Mouse (Mus musculus) intestine, embryonic 16.5 days (tissue): ENCODE data around the gene Plxna1. TPM values are rescaled to one million over a fixed set of nuclear protein-coding genes. Genes with fewer than 3 reads are reported as not detected.
A peak's percentile ranks its signal among the peaks of the same experiment; 100 is the strongest.

ENCODE experiments used
- ATAC-seq: fragments of 200-750 bp; cut with Nextera tagmentation; 2 replicates; pipeline ENCODE4 v1.8.0; 2017; ENCODE audit warnings: moderate TSS enrichment, moderate library complexity
- H3K27ac ChIP-seq: fragments of 300-500 bp; sonication (generic); 2 replicates; pipeline ENCODE4 v1.5.1; 2014; ENCODE audit warnings: mild to moderate bottlenecking, low read length
- H3K27me3 ChIP-seq: fragments of 300-500 bp; sonication (generic); replicated peaks from 2 replicates; pipeline ENCODE4 v1.6.1; 2014; ENCODE audit warnings: low read length, control low read depth, mixed read lengths; ENCODE audit not compliant: control insufficient read depth, insufficient read depth
- H3K36me3 ChIP-seq: fragments of 300-500 bp; sonication (generic); 2 replicates; pipeline ENCODE4 v1.6.1; 2014; ENCODE audit warnings: low read length, control low read depth; ENCODE audit not compliant: control insufficient read depth, insufficient read depth
- H3K4me1 ChIP-seq: fragments of 300-500 bp; sonication (generic); 2 replicates; pipeline ENCODE4 v1.6.1; 2014; ENCODE audit warnings: low read length, control low read depth, mixed read lengths; ENCODE audit not compliant: control insufficient read depth, insufficient read depth
- H3K4me2 ChIP-seq: fragments of 300-500 bp; sonication (generic); 2 replicates; pipeline ENCODE4 v1.6.1; 2014; ENCODE audit warnings: low read depth, low read length, control low read depth
- H3K4me3 ChIP-seq: fragments of 300-500 bp; sonication (generic); 2 replicates; pipeline ENCODE4 v1.5.1; 2014; ENCODE audit warnings: mild to moderate bottlenecking, low read length
- H3K9ac ChIP-seq: fragments of 300-500 bp; sonication (generic); 2 replicates; pipeline ENCODE4 v1.6.1; 2014; ENCODE audit warnings: low read depth, low read length
- H3K9me3 ChIP-seq: fragments of 300-500 bp; sonication (generic); 2 replicates; pipeline ENCODE4 v1.6.1; 2016; ENCODE audit warnings: low read length, control low read depth; ENCODE audit not compliant: control insufficient read depth
- WGBS: fragments of 180-500 bp; shearing (Covaris S2); extraction: QIAGEN DNeasy Blood & Tissue Kit; methylation state at CpG from one replicate; pipeline ENCODE4 v1.1.7; 2014; 5-methylcytosine and 5-hydroxymethylcytosine counted together
- polyA plus RNA-seq: library from polyadenylated mRNA; unstranded; fragments of >200 nt; fragmentation: Nextera tagmentation; extraction: Ambion mirVana; gene quantifications from 2 replicates; pipeline ENCODE4 v1.2.1, GENCODE M21; 2015

Plxna1 gene
- polyA plus RNA-seq, 1 experiment from 2014 or later: 5.4 TPM

DNA sequence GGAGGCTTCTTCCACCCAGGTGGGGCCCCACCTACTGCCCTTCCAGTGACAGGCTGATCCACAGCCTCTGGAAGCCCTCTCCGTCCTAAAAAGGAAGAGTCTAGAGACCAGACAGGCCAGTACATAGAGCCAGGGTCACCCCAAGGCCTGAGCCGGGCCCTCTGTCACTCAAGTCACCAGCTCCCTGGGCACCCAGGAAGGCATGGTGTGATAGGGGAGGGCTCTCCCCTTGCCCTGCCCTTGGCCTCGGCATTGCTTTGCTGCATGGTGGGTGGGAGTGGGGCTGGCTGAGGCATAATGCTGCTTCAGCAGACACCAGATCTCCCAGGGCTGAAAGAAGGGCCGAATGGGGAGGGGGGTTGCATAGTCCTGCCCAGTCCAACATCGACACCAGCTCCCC is 8.3 kb downstream of the Plxna1 start:
- Histone ChIP-seq H3K36me3 (0 out of 2 replicates have a peak, but pooled peaks cover 15% of the 10 kb centered on the region), H3K4me1 (peaks cover 32% of the 10 kb centered on the region), H3K9ac (no peak overlapping the region), H3K4me2 (no peak overlapping the region), H3K4me3 (no peak overlapping the region), H3K27ac (no peak overlapping the region), H3K27me3 (no peaks in the 10 kb centered on the region), H3K9me3 (no peaks in the 10 kb centered on the region)
- ATAC-seq: no peak
- 79% methylated on average over 5 of the region's 5 CpGs for WGBS

GRCm38 (mm10) chr6:89353101-89353500 is 9.3 kb downstream of the Plxna1 start:
- Histone ChIP-seq H3K4me1 (peaks cover 30% of the 10 kb centered on the region), H3K4me3 (no peak overlapping the region), H3K27me3 (no peaks in the 10 kb centered on the region), H3K27ac (no peak overlapping the region), H3K4me2 (no peak overlapping the region), H3K36me3 (0 out of 2 replicates have a peak, but pooled peaks cover 18% of the 10 kb centered on the region), H3K9ac (no peak overlapping the region; the same call in 1 of the 2 replicates), H3K9me3 (no peaks in the 10 kb centered on the region)
- 63% methylated on average over 8 of the region's 8 CpGs for WGBS
- 0 out of 2 replicates have a peak, but pooled peaks have one; percentile 11 for ATAC-seq

DNA sequence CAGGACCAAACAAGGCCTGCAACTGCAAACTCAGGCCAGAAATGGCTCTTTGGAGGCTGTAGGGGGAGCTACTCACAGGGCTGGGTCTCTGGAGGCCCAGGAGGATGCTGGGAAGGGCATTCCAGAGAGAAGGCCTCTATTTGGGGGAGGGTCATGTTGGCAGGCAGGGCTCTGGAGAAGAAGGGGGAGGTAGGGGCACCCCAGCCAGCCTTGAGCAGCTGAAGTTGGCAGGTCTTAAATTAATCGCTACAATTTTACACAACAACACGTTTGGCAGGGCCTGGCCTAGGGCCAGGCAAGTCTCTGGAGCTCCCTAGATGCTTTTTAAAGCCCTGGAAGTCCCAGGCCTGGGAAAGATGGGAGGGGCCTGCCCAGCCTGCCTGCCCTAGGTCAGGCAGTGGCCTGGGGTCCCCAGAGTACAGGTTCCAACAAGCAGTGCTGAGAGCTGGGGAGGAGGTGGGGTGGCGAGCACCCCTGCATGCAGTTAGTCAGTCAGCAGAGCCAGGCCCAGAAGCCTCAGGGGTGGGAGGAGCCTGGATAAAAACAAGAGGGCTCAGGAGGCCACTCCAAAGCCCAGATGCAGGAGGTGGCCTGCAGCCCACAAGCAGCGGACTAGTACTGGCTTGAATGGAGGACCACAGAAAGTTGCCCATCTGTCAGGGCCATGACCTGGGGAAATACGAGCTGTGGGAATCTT is 10.8 kb downstream of the Plxna1 start:
- WGBS: 41% methylated on average over 5 of the region's 5 CpGs
- Histone ChIP-seq H3K27me3 (no peaks in the 10 kb centered on the region), H3K4me1 (peaks cover 30% of the 10 kb centered on the region)

GRCm38 (mm10) chr6:89350520-89350919 is 11.9 kb downstream of the Plxna1 start:
- WGBS: 84% methylated on average over 2 of the region's 2 CpGs
- H3K4me3 ChIP-seq: no peak overlapping the region
- H3K36me3 ChIP-seq: peaks cover 16% of the 10 kb centered on the region; the same call in 1 of the 2 replicates
- H3K9ac ChIP-seq: no peak overlapping the region
- peak overlapping the region; percentile 54; the same call in 1 of the 2 replicates for H3K27ac ChIP-seq
- H3K4me1 ChIP-seq: peaks cover 37% of the 10 kb centered on the region
- H3K4me2 ChIP-seq: no peak overlapping the region
- no peak for ATAC-seq
- H3K9me3 ChIP-seq: no peaks in the 10 kb centered on the region
- H3K27me3 ChIP-seq: no peaks in the 10 kb centered on the region

More for the DNA sequence above, 10.8 kb downstream of the Plxna1 start:
- ATAC-seq: peak; percentile 61
- Histone ChIP-seq H3K27ac (peak overlapping the region; percentile 54), H3K4me3 (no peak overlapping the region), H3K36me3 (peaks cover 21% of the 10 kb centered on the region; the same call in 1 of the 2 replicates), H3K4me2 (no peak overlapping the region), H3K9ac (no peak overlapping the region; the same call in 1 of the 2 replicates), H3K9me3 (no peaks in the 10 kb centered on the region)

- Histone ChIP-seq H3K36me3 (peaks cover 16% of the 10 kb centered on the region; the same call in 1 of the 2 replicates), H3K27ac (no peak overlapping the region), H3K4me2 (no peak overlapping the region), H3K9me3 (no peaks in the 10 kb centered on the region), H3K27me3 (no peaks in the 10 kb centered on the region), H3K9ac (no peak overlapping the region), H3K4me3 (no peak overlapping the region), H3K4me1 (peaks cover 41% of the 10 kb centered on the region)
- ATAC-seq: no peak
- WGBS: 68% methylated on average over 1 of the region's 1 CpGs
These were observed 12.3 kb downstream of the Plxna1 start for GRCm38 (mm10) chr6:89350037-89350515.

DNA sequence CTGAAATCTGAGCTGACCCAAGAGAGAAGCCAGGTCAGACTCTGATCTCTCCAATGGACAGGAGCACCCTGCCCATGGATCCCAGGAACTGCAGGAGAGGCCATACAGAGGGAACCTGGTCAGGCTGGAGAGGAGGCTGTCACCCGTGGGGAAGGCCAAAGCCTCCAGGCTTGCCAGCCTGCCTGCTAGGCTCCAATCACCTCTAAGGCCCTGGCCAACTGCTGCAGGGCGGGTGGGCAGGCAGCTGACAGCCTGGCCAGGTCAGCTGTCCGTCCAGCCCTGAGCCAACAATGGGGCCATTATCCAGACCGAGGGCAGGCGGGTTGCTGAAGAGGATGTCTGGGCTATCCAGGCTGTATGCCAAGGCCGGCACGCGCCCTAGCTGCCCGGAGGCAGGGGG is 14.1 kb downstream of the Plxna1 start:
- Histone ChIP-seq H3K4me1 (peaks cover 43% of the 10 kb centered on the region), H3K27ac (no peak overlapping the region), H3K27me3 (no peaks in the 10 kb centered on the region), H3K4me2 (no peak overlapping the region), H3K4me3 (no peak overlapping the region), H3K36me3 (peaks cover 16% of the 10 kb centered on the region; the same call in 1 of the 2 replicates), H3K9me3 (no peaks in the 10 kb centered on the region), H3K9ac (no peak overlapping the region)
- 83% methylated on average over 9 of the region's 9 CpGs for WGBS
- ATAC-seq: no peak

GRCm38 (mm10) chr6:89347792-89348191 is 14.6 kb downstream of the Plxna1 start:
- Histone ChIP-seq H3K9me3 (no peaks in the 10 kb centered on the region), H3K4me3 (no peak overlapping the region), H3K9ac (no peak overlapping the region), H3K4me2 (no peak overlapping the region), H3K4me1 (peaks cover 37% of the 10 kb centered on the region), H3K36me3 (peaks cover 12% of the 10 kb centered on the region; the same call in 1 of the 2 replicates), H3K27ac (no peak overlapping the region), H3K27me3 (no peaks in the 10 kb centered on the region)
- 89% methylated on average over 1 of the region's 1 CpGs for WGBS
- no peak for ATAC-seq

DNA sequence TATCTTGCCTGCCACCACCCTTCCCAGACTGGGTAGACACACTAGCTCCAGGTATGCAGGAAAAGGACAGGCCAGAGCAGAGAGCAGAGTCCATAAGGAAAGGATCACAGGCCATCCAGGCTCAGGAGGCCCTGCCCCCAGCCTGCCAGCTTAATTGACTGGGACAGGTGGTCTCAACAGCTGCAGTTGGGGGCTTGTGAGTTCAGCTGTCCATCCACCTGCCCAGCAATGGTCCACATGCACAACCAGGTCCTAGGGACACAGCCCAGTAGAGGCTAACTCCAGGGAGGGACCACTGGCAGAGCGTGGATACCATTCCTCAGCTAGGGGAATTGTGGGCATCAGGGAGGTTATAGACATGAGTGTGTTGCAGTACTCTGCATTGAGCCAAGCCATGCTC is 16.6 kb downstream of the Plxna1 start:
- Histone ChIP-seq H3K4me3 (no peak overlapping the region), H3K27me3 (no peaks in the 10 kb centered on the region), H3K27ac (peak overlapping the region; percentile 76), H3K9ac (no peak overlapping the region), H3K4me2 (no peak overlapping the region), H3K36me3 (peaks cover 12% of the 10 kb centered on the region; the same call in 1 of the 2 replicates), H3K4me1 (peaks cover 22% of the 10 kb centered on the region), H3K9me3 (no peaks in the 10 kb centered on the region)
- peak; percentile 22; the same call in 1 of the 2 replicates for ATAC-seq
- WGBS: 96% methylated on average over 1 of the region's 1 CpGs

- H3K4me1 ChIP-seq: peaks cover 17% of the 10 kb centered on the region
- H3K4me2 ChIP-seq: peak overlapping the region; percentile 30; the same call in 1 of the 2 replicates
- no peak overlapping the region for H3K4me3 ChIP-seq
- peaks cover 15% of the 10 kb centered on the region for H3K36me3 ChIP-seq
- H3K27me3 ChIP-seq: no peaks in the 10 kb centered on the region
- H3K9me3 ChIP-seq: no peaks in the 10 kb centered on the region
- 64% methylated on average over 3 of the region's 3 CpGs for WGBS
- peak; percentile 12; the same call in 1 of the 2 replicates for ATAC-seq
- no peak overlapping the region for H3K9ac ChIP-seq
- H3K27ac ChIP-seq: peak overlapping the region; percentile 76
These were observed 17.0 kb downstream of the Plxna1 start for GRCm38 (mm10) chr6:89345486-89345785.
